Mouse (Mus musculus) layer of hippocampus, adult 2 months (tissue): ENCODE measurements around the gene Fam71f1. TPM values are rescaled to one million over a fixed set of nuclear protein-coding genes. Genes with fewer than 3 reads are reported as not detected.

ENCODE experiments used
- DNase-seq, 2 experiments: peaks; one replicate each; pipeline ENCODE4 v3.0.0; 2022; ENCODE audit warnings: low spot score in 2 of 2
- H3K27ac ChIP-seq: fragments of 200-600 bp; 2 replicates; pipeline ENCODE4 v1.8.1; 2022
- H3K4me3 ChIP-seq: fragments of 200-600 bp; 2 replicates; pipeline ENCODE4 v1.8.1; 2022; ENCODE audit warnings: mild to moderate bottlenecking
- CTCF ChIP-seq: fragments of 200-600 bp; conservative IDR thresholded peaks from 2 replicates; pipeline ENCODE4 v1.8.1; 2022; ENCODE audit warnings: antibody characterized with exemption, mild to moderate bottlenecking, moderate library complexity
- long read RNA-seq, 2 experiments: library from polyadenylated mRNA; stranded (forward); transcript quantifications; one replicate each; pipeline ENCODE4 v2.0.0; 2021; ENCODE audit warnings: borderline mapping rate in 2 of 2
- total RNA-seq, 2 experiments: library from RNA; stranded (reverse); gene quantifications; 2 replicates each; pipeline ENCODE4 v1.2.3; 2021

Gene Fam71f1
- total RNA-seq = not detected
- long read RNA-seq, experiment 1 = 0 reads
- long read RNA-seq, experiment 2 = 0 reads

DNA sequence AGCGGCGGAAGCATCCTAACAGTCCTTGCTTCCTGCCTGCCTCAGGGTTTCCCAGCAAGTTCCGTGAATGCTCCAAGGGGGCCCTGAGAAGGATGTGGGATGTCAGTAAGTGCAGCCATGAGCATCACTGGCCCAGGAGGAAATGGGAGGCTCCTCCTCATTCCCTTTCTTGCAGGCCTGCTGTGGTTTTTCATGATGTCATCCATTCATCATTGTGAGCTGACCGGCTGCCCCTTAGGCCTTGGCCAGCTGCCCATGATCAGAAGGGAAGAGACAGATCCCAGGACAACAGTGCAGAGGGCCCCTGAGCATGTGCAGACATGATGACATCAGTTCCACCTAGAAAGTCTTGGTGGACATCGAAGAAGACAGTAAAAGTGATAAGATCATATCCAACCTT lies at the start of gene Fam71f1:
Gene Fam71f1, plus strand, starts transcription at position 262 of the 400 bp plus-strand sequence.
- DNase-seq = no peak
- Histone ChIP-seq H3K4me3 (no peak within 1 kb of the TSS), H3K27ac (no peak within 1 kb of the TSS)
- TF ChIP-seq CTCF = no peak

DNA sequence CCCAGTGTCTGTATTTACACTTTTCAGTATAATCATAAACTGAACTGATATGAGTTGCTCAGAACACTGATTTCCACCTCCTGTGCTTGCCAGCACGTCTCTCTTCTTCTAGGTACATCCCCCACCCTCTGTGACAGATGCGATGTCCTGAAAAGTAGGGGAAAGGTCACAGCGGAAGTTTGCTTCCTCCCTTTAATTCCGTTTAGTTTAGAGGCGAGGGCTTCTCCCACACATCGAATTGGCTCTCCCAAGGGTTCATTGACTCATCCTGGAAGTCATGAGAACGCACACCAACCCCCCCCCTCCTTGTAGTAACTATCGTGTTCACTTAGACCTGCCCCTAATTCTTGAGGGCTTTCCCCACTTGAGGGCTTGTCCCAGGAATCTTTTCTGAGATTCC lies 48.0 kb upstream of the Fam71f1 start:
- peak overlapping the region; percentile 42 for H3K4me3 ChIP-seq

DNA sequence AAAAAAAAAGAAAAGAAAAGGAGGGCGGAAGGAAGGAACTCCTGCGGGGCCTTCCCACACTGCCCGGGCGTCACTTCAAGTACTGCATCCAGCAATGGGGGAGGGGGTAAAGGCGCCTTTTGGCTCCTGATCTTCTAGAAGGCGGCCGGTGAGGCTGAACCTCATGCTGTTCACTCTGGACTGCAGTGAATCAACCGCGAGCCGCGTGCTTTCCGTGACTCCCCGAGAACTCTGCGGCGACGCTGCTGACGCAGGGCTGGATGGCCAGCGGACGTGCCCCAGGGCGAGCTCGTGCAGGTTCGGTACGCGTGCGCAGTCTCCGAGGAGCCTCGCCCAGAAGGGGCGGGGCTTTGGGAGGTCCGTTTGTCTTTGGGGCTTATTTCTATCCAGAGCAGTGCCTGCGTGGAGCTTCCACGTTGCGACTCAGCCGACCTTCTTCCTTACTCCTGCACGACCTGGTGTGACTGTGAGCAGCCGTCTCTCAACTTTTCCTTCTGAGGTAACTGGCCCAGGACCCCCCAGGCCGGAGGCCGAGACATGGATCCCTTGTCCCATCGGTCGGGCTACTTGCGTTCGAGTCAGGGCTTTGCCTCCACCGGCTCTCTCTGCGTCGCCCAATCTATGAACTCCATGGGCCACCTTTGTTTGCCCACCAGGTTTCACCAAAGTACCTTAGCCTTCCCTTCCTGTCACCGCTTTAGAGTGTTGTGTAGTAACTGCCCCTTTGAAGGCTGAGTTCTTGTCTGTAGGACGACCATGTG lies 46.4 kb upstream of the Fam71f1 start, which contains the start of gene Hilpda:
Gene Hilpda, plus strand, starts transcription at position 177 of the 761 bp plus-strand sequence.
- peak; percentile 83 to 87 for DNase-seq
- peak; percentile 15 for TF ChIP-seq CTCF
- Histone ChIP-seq H3K4me3 (peak within 1 kb of the TSS; percentile 89), H3K27ac (peak within 1 kb of the TSS; percentile 91)

More for the DNA sequence above, 48.0 kb upstream of the Fam71f1 start:
- no peak overlapping the region for H3K27ac ChIP-seq
- TF ChIP-seq CTCF = no peak
- no peak for DNase-seq

DNA sequence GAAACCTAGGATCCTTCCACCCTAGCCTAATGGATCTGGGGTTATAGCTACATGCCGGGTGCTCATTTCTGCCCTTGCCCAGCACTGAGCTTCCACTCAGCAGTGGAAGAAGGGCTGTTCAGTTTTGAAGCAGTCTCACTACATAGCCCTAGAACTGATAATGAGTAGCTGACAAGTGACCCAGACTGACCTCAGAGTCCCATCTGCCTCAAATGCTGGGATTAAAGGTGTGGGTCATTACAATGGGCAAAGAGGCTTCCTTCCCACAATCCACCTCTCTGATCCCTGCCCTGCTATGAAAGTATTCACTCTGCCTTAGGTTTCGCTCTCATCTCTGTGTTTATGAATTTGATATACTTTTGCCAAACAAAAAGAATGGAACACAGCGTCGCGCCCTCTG lies 42.2 kb upstream of the Fam71f1 start:
- H3K4me3 ChIP-seq = no peak overlapping the region
- TF ChIP-seq CTCF = no peak
- DNase-seq = no peak
- H3K27ac ChIP-seq = no peak overlapping the region

DNA sequence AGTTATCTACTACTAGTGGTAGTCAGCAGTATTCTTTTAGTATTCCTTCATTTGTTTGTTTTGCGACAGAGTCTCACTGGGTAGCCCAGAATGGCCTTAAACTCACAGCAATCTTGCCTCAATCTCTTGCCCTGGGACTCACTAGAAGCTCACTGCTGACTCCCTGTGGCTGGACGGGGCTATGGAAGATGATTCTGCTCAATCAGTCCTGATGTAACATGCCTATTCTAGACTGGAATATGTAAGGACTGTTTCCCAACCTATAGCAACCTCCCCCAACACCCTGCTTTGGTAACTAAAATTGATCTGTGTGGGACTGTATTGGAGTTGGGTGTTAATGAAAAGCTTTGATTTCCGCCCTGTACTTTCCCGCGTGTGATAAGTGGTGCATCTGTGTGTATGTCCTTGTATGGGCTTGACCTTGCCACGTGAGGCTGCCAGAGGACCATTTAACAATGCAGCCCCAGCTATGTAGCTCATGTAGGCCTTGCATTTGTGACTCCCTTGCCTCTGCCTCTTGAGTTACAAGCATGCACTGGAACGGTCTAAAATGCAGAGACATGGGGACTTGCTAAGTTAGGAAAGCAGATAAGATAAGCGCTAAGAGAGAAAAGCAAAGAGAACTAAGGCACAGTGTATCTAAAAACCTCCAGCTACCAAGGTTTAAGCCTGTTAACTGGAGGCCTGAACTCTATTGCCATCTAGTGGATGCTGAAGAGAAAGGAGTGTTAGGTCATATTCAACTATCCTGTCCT lies 40.2 kb upstream of the Fam71f1 start:
- H3K4me3 ChIP-seq = no peak overlapping the region
- DNase-seq = peak; percentile 60 to 62
- TF ChIP-seq CTCF = peak; percentile 75
- no peak overlapping the region for H3K27ac ChIP-seq

DNA sequence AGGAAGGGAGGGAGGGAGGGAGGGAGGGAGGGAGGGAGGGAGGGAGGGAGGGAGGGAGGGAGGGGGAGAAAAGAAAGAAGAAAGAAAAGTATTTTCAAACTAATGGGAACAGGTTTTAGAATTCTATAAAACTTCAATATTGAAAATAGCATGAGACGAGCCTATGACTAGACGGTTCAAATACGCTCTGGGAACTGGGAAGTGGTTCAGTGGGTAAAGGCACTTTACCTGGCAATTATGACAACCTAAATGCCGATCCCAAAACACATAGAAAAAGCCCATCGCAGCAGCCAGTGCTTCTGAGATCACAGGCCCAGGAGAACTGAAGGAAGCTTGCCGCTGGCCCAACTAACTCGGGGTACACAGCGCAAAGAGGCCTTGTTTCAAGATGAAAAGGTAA lies 39.6 kb upstream of the Fam71f1 start, which contains the start of gene Fam71f2:
Gene Fam71f2, plus strand, starts transcription at position 301 of the 400 bp plus-strand sequence.
- DNase-seq = no peak
- Histone ChIP-seq H3K4me3 (no peak within 1 kb of the TSS), H3K27ac (no peak within 1 kb of the TSS)
- peak; percentile 44; the same call in 1 of the 2 replicates for TF ChIP-seq CTCF

DNA sequence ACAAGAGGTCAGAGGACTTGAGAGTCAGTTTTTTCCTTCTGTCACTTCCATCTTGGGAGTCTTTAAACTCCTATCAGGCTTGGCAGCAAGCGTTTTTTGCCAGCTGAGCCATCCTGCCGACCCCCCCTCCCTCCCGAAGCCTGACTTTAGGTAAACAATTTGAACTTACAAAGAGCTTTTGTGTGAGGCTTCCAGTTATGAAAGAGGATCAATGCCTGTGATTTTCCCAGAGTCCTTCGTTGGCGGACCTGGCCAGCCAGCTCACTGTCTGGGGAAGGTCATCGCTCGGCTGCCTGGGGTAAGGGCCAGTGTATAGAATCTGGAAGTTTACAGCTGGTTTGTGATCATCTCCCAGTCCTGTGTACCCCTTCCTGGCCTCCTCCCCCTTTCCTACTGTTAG lies 38.3 kb upstream of the Fam71f1 start:
- no peak overlapping the region for H3K4me3 ChIP-seq
- no peak overlapping the region for H3K27ac ChIP-seq
- no peak for TF ChIP-seq CTCF
- no peak for DNase-seq

DNA sequence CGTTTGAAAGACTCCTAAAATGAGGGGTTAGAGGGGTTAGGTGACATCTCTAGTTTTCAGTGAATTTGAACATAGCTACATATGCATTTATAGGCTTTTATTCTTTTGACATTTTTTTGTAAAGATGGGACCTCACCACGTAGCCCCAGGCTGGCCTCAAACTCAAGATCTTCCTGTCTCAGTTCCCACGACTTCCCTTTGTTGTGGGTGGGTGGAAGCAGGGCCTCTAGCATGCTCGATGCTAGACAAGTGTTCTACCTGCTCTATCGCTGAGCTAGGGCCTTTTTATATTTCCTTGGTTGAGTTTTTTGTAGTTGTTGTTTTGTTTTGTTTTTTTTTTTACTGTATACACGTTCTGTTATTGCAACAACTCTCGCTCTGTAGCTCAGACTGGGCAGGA lies 32.1 kb upstream of the Fam71f1 start:
- no peak for DNase-seq
- no peak overlapping the region for H3K4me3 ChIP-seq
- no peak overlapping the region for H3K27ac ChIP-seq
- no peak for TF ChIP-seq CTCF

DNA sequence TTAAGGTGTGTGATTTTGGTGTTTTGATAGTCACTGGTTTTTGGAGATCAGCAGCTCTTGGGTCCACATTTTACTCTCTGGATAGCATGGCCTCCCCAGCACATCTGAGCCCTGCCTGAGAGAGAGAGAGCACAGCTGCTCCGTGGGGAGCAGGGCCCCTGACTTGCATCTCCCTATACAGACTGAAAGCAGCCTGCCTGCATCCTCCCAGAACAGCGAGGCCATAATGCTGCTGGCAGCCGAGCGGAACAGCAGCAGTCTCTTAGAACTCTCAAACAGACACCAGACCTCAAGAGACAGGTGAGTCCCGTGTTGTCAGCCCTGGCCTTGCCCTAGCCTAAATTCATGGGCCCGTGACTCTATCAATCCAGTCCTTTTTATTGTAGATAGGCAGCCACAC lies 31.5 kb upstream of the Fam71f1 start:
- Histone ChIP-seq H3K27ac (no peak overlapping the region), H3K4me3 (no peak overlapping the region)
- DNase-seq = no peak
- TF ChIP-seq CTCF = no peak

DNA sequence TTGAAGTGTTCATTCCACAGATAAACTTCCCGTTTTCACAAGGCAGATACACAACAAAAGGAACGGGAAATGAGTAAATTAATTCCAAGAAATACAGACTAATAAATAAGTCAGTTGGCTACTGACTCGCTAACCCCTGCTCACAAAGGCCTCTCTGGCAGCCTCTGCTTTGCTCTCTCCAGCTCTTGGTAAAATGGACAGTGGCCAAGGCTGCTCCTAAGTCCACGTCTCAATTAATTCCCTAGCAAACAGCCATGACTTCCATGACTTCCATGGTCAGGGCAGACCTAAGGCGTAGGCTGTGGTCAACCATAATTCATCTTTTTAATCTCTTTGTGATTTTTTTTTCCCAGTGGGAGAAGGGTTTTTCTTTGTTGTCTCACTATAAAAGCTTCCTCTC lies 31.0 kb upstream of the Fam71f1 start:
- DNase-seq = no peak
- H3K27ac ChIP-seq = no peak overlapping the region
- no peak for TF ChIP-seq CTCF
- no peak overlapping the region for H3K4me3 ChIP-seq

DNA sequence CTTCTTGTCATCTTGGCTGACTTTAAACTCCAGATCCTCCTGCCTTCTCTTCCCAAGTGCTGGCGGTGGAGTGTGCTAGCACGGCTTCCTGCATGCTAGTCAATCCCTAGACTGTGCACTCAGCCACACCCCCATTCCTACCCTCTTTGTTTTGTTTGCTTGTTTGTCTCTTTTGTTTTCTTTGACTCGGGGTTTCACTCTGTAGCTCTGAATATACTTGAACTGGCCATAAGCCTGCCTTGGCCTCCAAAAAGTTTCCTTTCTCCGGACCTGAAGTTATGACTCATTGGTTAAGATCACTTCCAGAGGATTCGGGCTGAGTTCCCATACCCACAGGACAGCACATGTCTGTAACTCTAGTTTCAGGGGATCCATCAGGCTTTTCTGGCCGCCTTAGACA lies 30.3 kb upstream of the Fam71f1 start:
- no peak overlapping the region for H3K4me3 ChIP-seq
- TF ChIP-seq CTCF = no peak

DNA sequence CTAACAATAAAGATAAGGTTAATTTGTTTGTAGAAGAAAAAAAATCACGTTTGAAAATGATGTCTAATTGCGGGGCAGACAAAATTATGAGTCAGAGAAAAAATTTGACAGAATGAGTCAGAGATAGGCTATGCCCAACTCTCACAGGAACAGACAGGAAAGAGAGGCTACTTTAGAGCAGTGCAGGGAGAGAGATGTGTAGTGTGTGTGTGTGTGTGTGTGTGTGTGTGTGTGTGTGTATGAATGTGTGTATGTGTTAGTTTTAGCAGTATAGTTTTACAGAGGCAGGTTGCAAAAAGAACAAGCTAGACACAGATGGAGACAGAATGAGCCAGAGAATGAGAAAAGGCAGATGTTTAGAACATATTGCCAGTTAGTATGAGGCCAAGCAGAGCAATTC lies 19.8 kb upstream of the Fam71f1 start:
- Histone ChIP-seq H3K27ac (no peak overlapping the region), H3K4me3 (no peak overlapping the region)
- no peak for TF ChIP-seq CTCF
- no peak for DNase-seq

More for the DNA sequence above, 30.3 kb upstream of the Fam71f1 start:
- DNase-seq = no peak
- H3K27ac ChIP-seq = no peak overlapping the region

DNA sequence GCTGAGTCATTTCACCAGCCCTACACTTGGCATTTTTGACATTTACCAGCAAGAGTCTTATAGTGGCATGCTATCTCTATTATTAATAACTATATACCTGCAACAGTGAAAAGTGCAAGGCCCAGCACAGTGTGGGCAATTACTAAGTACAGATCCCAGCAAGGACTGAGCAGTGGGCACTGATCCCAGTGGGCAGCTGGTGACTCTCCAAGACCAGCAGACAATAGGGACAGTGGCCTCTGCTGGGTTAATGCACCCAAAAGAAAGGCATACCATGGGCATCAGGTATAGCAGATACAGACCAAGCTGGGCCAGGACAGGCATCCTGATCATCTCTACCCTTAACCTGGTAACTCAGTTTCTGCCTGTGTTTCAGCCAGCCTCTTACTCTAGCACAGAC lies 15.7 kb upstream of the Fam71f1 start:
- H3K27ac ChIP-seq = no peak overlapping the region
- no peak for DNase-seq
- TF ChIP-seq CTCF = no peak
- no peak overlapping the region for H3K4me3 ChIP-seq
